Mouse (Mus musculus): Measurements from ENCODE around the gene Vmn1r230.

Vmn1r230 gene

GRCm38 (mm10) chr17:20840144-20840543, at the start of gene Vmn1r230:
TSS of gene Vmn1r230 (plus strand) at chr17:20840444.
- no peak for DNase-seq

- DNase-seq: no peak
Observed at GRCm38 (mm10) chr17:20811255-20811654, 29.0 kb upstream of the Vmn1r230 start, which contains the start of gene Vmn1r229. TSS of gene Vmn1r229 (plus strand) at chr17:20811555.
